Mouse (Mus musculus) mesoderm, embryonic 11.5 days (tissue): ENCODE measurements around the gene Mfn1.

Experiments
- DNase-seq: peaks from one replicate; pipeline ENCODE4 v3.0.0-alpha.2; 2012; ENCODE audit warnings: low read depth, low spot score

Mfn1 gene

DNA sequence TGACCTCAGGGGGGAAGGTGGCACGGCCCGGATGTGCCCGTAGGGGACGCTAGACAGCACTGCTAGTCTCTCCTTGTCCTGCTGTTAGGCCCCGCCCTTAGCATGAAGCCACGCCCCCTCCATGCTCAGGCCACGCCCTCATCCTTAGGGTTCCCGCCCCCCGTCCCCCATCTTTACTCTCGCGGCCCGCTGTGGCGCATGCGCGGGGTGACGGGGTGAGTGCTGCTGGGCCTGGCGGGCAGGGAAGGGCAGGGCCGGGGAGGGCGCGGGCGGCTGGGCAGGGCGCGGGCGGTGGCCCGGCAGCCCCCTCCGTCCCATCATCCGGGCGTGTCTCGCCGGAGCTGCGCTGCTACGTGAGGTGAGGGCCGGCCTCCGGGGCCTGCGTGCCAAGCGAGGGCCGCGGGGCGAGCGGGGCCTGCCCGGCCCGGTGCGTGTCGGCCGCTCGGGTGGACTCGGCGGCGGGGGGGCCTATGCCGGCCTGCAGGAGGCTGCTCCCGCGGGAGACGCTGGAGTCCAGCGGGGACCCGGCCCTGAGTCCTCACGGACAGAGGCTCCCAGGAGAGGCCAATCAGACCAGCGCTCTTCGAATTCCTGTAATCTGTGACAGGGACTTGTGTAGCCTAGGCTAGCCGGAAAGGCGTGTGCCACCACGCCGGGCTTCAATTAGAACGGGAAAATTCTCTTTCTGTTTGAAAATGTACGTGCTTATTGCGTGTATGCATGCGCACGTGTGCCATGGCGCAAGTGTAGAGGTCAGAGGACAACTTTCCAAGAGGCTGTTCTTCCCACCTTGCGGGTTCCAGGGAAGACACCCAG lies 18.7 kb upstream of the Mfn1 start:
- peak; percentile 96 for DNase-seq

DNA sequence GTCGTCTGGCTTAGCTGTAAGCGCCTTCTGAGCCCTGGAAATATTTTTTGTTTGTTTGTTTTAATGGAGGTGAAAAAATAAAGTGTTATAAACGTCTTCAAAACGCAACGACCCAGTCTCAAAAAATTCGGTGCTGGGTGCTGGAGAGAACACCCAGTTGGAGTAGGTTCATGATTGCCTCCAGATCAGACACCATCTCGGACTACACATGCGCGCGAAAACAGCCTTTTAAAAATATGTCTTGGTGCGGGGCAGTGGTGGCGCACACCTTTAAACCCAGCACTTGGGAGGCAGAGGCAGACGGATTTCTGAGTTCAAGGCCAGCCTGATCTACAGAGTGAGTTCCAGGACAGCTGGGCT lies 18.1 kb upstream of the Mfn1 start:
- no peak for DNase-seq

GRCm38 (mm10) chr3:32512686-32513284 lies 16.5 kb upstream of the Mfn1 start:
- DNase-seq: no peak

- no peak for DNase-seq
Measured at GRCm38 (mm10) chr3:32513528-32513927, 15.7 kb upstream of the Mfn1 start.

DNA sequence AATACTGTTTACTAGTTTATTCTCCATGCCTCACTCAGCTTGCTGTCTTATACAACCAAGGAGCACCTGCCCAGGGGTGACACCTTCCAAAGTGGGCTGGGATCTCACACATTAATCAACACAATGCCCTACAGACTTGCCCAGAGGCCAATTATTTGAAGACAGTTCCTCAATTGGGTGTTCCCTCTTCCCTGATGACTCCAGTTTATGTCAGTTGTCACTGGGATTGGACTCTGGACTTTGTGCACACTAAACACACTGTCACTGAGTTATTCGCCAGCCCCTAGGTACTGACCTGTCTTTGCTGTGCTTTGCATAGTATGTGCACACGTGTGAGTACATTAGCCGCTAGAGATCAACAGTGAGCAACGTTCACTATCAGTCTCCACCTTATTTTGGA lies 2.1 kb upstream of the Mfn1 start:
- DNase-seq: no peak

DNA sequence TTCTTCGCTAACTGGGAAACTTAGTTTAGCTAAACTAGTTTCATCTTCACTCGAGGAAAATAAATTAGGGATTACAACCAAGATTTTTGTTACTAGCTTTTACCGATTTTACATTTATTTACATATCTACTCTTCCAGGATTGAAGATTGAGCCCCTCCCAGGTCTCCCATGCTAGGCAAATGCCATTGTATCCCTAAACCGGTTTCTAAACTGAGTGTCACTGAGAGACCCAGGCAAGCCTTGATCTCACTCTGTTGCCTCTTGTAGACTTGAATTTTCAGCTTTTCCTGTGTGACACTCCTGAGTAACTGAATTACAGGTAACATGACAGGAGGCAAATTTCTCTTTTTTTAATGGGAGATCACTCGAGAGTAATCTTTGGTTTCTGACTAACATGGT lies 776 bp downstream of the Mfn1 start:
- no peak for DNase-seq

DNA sequence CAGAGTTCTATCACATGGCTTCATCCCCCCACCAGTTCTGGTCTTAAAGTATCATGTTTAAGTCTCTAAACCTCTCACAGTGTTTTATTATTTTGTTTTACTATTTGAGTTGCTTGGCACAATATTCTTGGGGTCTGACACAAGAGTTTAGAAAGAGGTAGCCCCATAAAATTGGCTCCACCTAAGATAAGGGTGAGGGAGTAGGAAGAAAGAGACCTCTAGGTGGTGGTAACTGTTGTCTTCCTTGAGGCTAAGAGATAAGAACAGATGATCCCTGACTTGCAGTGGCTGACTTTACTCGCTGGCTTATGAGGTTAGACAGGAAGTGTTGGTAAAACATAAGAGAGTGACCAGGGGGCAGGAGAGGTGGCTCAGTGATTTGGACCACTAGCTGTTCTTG lies 6.4 kb downstream of the Mfn1 start:
- DNase-seq: no peak

DNA sequence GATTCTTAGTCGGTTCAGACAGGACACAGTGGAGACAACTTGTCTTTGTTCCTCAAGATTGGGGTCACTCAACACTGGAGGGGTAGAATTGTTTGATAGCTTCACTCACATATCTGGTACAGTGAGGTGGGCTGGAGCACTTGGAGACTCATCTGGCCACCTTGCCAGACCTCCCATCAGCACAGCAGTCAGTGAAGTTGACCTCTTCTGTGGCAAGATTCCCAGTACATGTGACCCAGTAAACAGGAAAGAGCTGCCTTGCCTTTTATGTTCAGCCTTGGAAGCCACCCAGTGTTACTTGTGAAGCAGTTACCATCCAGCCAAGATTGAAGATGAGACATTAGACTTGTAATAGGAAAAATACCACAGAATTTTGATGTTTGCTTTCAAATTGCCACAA lies 8.3 kb downstream of the Mfn1 start:
- no peak for DNase-seq

DNA sequence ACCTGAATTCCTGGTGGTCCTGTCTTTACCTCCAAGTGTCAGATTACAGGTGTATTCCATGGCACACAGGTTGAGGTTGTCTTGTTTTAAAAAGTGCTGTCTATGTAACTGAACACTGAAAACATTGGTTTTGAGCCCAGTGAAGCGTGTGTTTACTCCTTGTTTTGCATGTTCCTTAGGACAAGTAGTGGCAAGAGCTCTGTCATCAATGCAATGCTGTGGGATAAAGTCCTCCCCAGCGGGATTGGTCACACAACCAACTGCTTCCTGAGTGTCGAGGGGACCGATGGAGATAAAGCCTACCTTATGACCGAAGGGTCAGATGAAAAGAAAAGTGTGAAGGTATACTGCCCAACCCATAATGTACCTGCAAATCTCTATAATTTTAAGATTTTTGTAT lies 8.8 kb downstream of the Mfn1 start:
- no peak for DNase-seq

GRCm38 (mm10) chr3:32553061-32553460 lies 23.8 kb downstream of the Mfn1 start:
- DNase-seq: peak; percentile 12

DNA sequence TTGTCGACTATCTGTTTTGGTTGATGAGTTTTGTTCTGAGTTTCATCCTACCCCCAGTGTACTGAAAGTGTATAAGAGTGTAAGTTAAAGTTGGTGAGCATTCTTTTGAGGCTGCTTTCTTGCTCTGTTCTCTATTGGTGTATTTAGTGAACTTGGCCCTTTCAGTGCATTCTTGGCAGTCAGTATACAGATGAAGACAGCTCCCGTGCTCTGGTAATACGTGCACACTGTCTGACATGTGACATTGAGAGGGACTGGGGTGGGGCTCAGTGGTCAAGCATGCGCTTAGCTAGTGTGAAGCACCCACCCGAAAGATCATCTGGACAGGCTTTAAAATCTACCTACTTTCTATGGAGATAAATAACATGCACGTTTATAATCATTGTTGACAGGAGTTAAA lies 34.1 kb downstream of the Mfn1 start:
- no peak for DNase-seq

- no peak for DNase-seq
Measured at GRCm38 (mm10) chr3:32573086-32573485, 43.8 kb downstream of the Mfn1 start.

DNA sequence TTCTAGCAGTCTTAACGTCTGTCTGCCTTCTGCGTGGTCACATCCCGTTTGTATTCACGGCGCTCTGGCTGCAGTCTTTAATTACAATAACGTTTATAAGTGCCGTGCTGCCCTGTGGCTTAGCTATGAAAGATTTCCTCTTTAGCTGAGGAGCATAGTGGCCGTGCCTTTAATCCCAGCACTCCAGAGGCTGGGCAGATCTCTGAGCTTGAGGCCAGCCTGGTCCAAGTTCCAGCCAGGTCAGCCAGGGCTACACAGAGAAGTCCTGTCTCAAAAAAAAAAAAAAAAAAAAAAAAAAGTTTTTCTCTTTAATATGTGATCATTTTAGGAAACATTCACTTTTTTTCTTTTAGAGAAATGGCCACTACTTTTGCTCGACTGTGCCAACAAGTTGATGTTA lies 44.6 kb downstream of the Mfn1 start:
- DNase-seq: no peak

DNA sequence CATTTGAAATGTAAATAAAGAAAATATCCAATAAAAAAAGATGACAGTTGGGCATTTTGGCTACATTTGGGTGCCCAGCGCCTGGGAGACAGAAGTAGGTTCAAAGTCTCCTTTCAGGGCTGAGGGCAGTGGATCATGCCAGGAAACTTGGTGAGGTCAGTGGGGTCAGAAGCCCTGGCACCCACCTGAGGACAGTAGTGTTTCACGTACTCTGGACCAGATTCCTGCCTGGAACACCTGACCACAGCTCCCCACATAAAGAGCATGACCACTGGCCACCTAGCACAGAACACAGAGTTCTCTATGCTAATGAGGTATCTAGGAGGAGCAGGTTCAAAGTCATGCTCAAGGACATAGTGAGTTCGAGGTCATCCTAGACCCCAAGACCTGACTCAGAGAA lies 45.9 kb downstream of the Mfn1 start:
- no peak for DNase-seq

DNA sequence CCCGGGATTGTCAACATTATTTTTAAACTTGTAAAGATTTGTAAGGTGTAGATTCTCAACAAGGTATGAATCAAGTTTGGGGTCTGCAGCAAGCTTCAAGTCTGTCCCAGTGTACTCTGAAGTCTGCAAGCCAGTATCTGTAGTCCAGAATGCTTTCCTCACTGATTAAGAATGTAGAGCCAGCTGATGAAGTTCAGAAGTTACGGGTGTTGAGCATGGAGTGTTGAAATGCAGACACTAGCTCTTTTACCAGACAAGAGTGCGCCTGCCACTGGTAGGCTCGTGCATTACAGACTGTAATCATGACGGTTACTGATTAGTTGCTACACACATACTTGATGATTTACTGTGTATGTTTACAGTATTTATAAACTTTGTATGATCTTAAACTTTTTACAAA lies 49.5 kb downstream of the Mfn1 start:
- no peak for DNase-seq

- DNase-seq: no peak
Measured at GRCm38 (mm10) chr3:32580738-32581137, 51.5 kb downstream of the Mfn1 start.

DNA sequence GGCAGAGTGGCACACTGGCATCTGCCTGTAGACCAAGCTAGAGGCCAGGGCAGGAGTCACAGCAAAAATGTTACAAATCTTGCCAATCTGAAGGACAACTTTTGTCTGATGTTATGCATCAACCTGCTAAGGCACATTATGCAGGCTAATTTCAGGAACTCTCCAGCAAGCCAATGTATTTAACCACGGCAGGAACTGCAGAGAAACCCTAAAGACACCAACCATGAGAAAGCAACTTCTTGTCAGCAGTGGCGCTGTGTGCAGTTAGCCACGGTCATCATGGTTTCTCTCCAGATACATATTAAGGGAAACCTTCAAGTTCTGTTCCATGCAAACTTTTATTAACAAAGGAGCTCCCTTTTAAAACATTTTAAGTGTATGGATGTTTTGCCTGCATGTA lies 52.6 kb downstream of the Mfn1 start:
- no peak for DNase-seq

DNA sequence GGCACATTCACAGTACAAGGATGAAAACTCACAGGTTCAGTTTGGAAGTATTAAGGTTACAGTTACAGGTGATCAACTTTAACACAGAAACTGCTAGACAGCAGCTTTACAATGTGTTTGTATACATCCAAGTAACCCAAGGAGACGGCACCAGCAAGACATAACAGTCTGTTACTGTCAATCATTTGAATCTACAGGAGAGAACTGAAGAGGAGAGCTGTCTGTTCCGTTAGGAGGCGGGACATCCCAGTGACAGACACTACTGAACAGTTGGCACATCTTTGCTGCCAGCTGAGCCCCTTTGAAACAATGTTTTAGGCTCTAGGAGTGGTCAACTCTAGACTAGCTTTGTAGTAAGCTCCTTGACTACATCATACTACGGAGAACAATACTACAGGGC lies 54.2 kb downstream of the Mfn1 start:
- no peak for DNase-seq

GRCm38 (mm10) chr3:32586274-32586673 lies 57.0 kb downstream of the Mfn1 start:
- no peak for DNase-seq

- DNase-seq: peak; percentile 61
Measured at GRCm38 (mm10) chr3:32595080-32595479, 65.8 kb downstream of the Mfn1 start.

- DNase-seq: no peak
Measured at GRCm38 (mm10) chr3:32599328-32599727, 70.1 kb downstream of the Mfn1 start.

DNA sequence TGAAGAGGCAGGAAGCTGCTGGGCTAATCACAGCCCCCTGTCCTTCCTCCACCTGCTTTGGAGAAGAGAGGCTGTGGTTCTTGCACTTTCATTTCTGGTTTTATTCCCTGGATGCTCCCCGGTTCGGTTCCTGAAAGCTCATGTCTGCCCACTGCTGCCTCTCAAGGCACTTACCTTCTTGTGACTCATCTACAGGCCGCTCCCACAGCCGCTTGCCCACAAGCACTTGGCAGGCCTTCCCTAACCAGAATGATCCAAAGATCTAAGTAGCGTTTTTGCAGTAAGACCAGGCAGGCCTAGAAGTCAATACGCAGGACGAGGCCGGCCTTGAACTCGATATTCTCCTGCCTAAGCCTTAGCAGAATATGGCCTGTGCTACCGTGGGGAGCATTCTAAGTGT lies 71.8 kb downstream of the Mfn1 start:
- DNase-seq: no peak

DNA sequence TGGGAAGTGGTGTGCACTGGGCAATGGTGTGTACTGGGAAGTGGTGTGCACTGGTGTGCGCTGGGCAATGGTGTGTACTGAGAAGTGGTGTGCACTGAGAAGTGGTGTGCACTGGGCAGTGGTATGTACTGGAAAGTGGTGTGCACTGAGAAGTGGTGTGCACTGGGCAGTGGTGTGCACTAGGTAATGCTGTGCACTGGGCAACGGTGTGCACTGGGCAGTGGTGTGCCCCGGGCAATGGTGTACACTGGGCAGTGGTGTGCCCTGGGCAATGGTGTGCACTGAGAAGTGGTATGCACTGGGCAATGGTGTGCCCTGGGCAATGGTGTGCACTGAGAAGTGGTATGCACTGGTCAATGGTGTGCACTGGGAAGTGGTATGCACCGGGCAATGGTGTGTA lies 80.0 kb downstream of the Mfn1 start:
- no peak for DNase-seq

- peak; percentile 27 for DNase-seq
Measured at GRCm38 (mm10) chr3:32610560-32610959, 81.3 kb downstream of the Mfn1 start.
